Mouse (Mus musculus) liver, adult 10 weeks (tissue): ENCODE results near the gene BC004004. TPM values are rescaled to one million over a fixed set of nuclear protein-coding genes. Genes with fewer than 3 reads are reported as not detected.

ENCODE experiments used
- polyA plus RNA-seq: library from polyadenylated mRNA; stranded (reverse); fragments of 350-450 nt; fragmentation: Illumina TruSeq; extraction: RNeasy Lipid Tissue Mini Kit (QIAGEN cat#74804); gene quantifications from one replicate; pipeline ENCODE4 v1.2.3, GENCODE M21; 2014; ENCODE audit warnings: low read depth, low replicate concordance

BC004004 gene
- 103 TPM for polyA plus RNA-seq

GRCm38 (mm10) chr17:29268682-29269348, at the start of gene BC004004:
BC004004 (plus strand) TSS chr17:29268788.

GRCm38 (mm10) chr17:29237772-29238420, 30.7 kb upstream of the BC004004 start, which contains the start of gene Cpne5:
Cpne5 (minus strand) TSS chr17:29238167.

GRCm38 (mm10) chr17:29263840-29264633, 4.6 kb upstream of the BC004004 start, which contains the start of gene Ppil1:
Ppil1 (minus strand) TSS chr17:29264186.

GRCm38 (mm10) chr17:29317380-29317779, 48.8 kb downstream of the BC004004 start, which contains the start of gene Pi16:
Pi16 (plus strand) TSS chr17:29317680.

GRCm38 (mm10) chr17:29347645-29348256, 79.2 kb downstream of the BC004004 start, which contains the start of gene Mtch1:
Mtch1 (minus strand) TSS chr17:29347934.

GRCm38 (mm10) chr17:29360761-29361221, 92.2 kb downstream of the BC004004 start, which contains the start of gene Fgd2:
Fgd2 (plus strand) TSS chr17:29360914.

Other genes starting within 250 kb of the BC004004 start
- 115 TPM for gene Srsf3, start 236.2 kb upstream of the BC004004 start, polyA plus RNA-seq
- 3.0 TPM for gene Cdkn1a, start 177.8 kb upstream of the BC004004 start, polyA plus RNA-seq
- not detected for gene Rab44, start 154.6 kb upstream of the BC004004 start, polyA plus RNA-seq
- not detected for gene Cpne5, start 30.6 kb upstream of the BC004004 start, polyA plus RNA-seq
- gene Ppil1, start 4.6 kb upstream of the BC004004 start, polyA plus RNA-seq = 8.3 TPM
- gene Pi16, start 48.9 kb downstream of the BC004004 start, polyA plus RNA-seq = not detected
- 9.1 TPM for gene Mtch1, start 79.1 kb downstream of the BC004004 start, polyA plus RNA-seq
- gene Fgd2, start 92.1 kb downstream of the BC004004 start, polyA plus RNA-seq = 0.66 TPM
- gene Pim1, start 222.0 kb downstream of the BC004004 start, polyA plus RNA-seq = 19.7 TPM